Mouse (Mus musculus): ENCODE data around the gene Klhl18. TPM values are rescaled to one million over a fixed set of nuclear protein-coding genes. Genes with fewer than 3 reads are reported as not detected.

The Klhl18 gene
- total and polyA plus RNA-seq, 3 experiments = 3.8 to 6.9 TPM; not detected in 1

DNA sequence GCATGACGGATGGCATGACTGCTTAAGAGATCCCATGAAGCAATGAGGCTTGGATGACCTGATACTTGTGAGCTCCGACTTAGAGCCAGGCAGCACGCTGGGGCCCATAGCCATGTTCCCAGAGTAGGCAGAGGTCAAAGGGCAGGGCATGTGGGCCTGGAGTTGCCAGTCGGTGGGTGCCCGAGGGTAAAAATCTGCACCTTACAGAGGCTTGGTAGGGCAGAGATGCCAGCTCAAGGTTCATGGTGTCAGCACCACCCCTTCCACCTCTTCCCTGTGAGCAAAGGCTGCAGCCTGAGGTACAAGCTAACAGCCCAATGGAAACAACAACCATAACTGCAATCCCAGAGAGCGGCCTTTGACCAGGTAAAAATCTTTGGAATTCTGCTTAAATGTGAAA is 11.2 kb downstream of the Klhl18 start:
- H3K4me1 ChIP-seq (ENCODE audit: control insufficient read depth in 1 of 2, insufficient read depth in 2 of 2, low read length in 2 of 2) = peaks cover 7 to 22% of the 10 kb centered on the region in 2 experiments
- no peaks in the 10 kb centered on the region for H3K27me3 ChIP-seq (ENCODE audit: control insufficient read depth in 1 of 2, insufficient read depth in 2 of 2, low read length in 2 of 2)
- no peaks in the 10 kb centered on the region for H3K79me2 ChIP-seq (ENCODE audit: control insufficient read depth, insufficient read depth, low read length, poor library complexity)
- H3K9ac ChIP-seq (ENCODE audit: control insufficient read depth, low read depth, low read length, poor library complexity, severe bottlenecking) = no peak overlapping the region
- peaks cover 0 to 13% of the 10 kb centered on the region in 2 experiments; a peak in 2 of 4 replicates for H3K36me3 ChIP-seq (ENCODE audit: control insufficient read depth in 1 of 2, insufficient read depth in 2 of 2, low read length in 2 of 2)
- TF ChIP-seq MYB (IDR thresholded peaks at IDR 0.05; ENCODE audit: low read depth, low read length) = no peak
- TF ChIP-seq USF2 (IDR thresholded peaks at IDR 0.05; ENCODE audit: borderline replicate concordance in 1 of 2, insufficient read depth in 1 of 2, low read depth in 1 of 2, low read length in 2 of 2) = no peak
- TF ChIP-seq BHLHE40 (IDR thresholded peaks at IDR 0.05; ENCODE audit: borderline replicate concordance, low read depth, low read length) = no peak
- TF ChIP-seq MXI1 (IDR thresholded peaks at IDR 0.05; ENCODE audit: low read depth, low read length) = no peak
- no peak for TF ChIP-seq ZNF384 (IDR thresholded peaks at IDR 0.05; ENCODE audit: low read depth, low read length)
- no peak for TF ChIP-seq TCF12 (IDR thresholded peaks at IDR 0.05; ENCODE audit: low read depth, low read length)
- TF ChIP-seq GATA1 (IDR thresholded peaks at IDR 0.05; ENCODE audit: low read depth, low read length) = no peak
- H3K4me3 ChIP-seq (ENCODE audit: control insufficient read depth in 1 of 2, insufficient read depth in 1 of 2, low read depth in 2 of 2, low read length in 2 of 2) = no peak overlapping the region
- DNase-seq (ENCODE audit: low read depth, low spot score) = no peak
- no peaks in the 10 kb centered on the region for H3K9me3 ChIP-seq (replicated peaks; ENCODE audit: insufficient read depth, low read length)
- no peak overlapping the region for H3K27ac ChIP-seq (ENCODE audit: control insufficient read depth, low read depth, low read length)

DNA sequence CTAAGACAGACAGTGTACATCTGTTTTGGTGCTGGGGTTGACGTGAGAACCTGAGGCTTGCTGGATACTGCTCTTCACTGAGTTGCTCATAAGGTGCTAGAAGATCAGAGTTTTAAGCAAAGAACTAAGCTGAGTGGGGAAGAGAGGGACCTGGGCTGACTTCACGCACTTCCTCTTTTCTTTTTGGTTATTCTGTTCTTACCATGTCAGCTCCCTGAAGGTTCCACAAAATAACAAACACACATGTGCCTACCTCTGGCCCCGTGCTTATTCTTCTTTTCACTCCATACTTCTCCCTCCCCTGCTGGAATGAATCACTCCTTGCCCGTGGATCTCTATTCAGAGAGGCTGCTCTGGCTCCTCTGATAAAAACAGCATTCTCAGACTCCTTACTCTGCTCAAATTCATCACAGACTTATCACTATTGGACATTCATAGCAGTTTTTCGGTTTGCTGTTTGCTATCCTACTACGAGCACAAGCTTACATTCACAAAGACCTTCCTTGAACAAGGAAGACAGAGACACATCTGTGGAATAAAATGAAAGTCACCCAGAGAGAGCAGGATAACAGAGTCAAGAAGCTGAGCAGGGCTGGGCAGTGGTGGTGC is 12.4 kb downstream of the Klhl18 start:
- TF ChIP-seq TBP (IDR thresholded peaks at IDR 0.05; ENCODE audit: low read depth, low read length) = 0 out of 2 replicates have a peak, but pooled peaks have one; percentile 47
- no peak for TF ChIP-seq GABPA (IDR thresholded peaks at IDR 0.05; ENCODE audit: low read depth, low read length)
- peak; percentile 11; the same call in 1 of the 2 replicates for TF ChIP-seq ETS1 (IDR thresholded peaks at IDR 0.05; ENCODE audit: low read depth, low read length)
- TF ChIP-seq ZKSCAN1 (IDR thresholded peaks at IDR 0.05; ENCODE audit: low read depth, low read length) = peak; percentile 81
- peak; percentile 59; the same call in 1 of the 2 replicates for TF ChIP-seq SIN3A (IDR thresholded peaks at IDR 0.05; ENCODE audit: low read length)
- peak; percentile 14; the same call in 1 of the 2 replicates for TF ChIP-seq RCOR1 (IDR thresholded peaks at IDR 0.05; ENCODE audit: low read depth, low read length)
- TF ChIP-seq JUND (IDR thresholded peaks at IDR 0.05; ENCODE audit: low read depth, low read length) = no peak
- TF ChIP-seq MAX (IDR thresholded peaks at IDR 0.05; ENCODE audit: low read length) = 0 out of 2 replicates have a peak, but pooled peaks have one; percentile 37
- TF ChIP-seq GATA1 (IDR thresholded peaks at IDR 0.05; ENCODE audit: low read depth, low read length) = peak; percentile 62
- TF ChIP-seq TAL1 (IDR thresholded peaks at IDR 0.05; ENCODE audit: low read length) = peak; percentile 40; the same call in 1 of the 2 replicates
- TF ChIP-seq EP300 (IDR thresholded peaks at IDR 0.05; ENCODE audit: low read depth in 1 of 2, low read length in 2 of 2) = peak; percentile 41 to 53; a peak in 3 of 4 replicates
- peak; percentile 62 for TF ChIP-seq MXI1 (IDR thresholded peaks at IDR 0.05; ENCODE audit: low read depth, low read length)
- TF ChIP-seq E2F4 (IDR thresholded peaks at IDR 0.05; ENCODE audit: borderline replicate concordance, low read depth, low read length) = no peak
- TF ChIP-seq KAT2A (conservative IDR thresholded peaks at IDR 0.05; ENCODE audit: low read depth, low read length) = no peak
- peaks cover 0 to 19% of the 10 kb centered on the region in 2 experiments; a peak in 2 of 4 replicates for H3K36me3 ChIP-seq (ENCODE audit: control insufficient read depth in 1 of 2, insufficient read depth in 2 of 2, low read length in 2 of 2)
- H3K4me1 ChIP-seq (ENCODE audit: control insufficient read depth in 1 of 2, insufficient read depth in 2 of 2, low read length in 2 of 2) = peaks cover 13 to 29% of the 10 kb centered on the region in 2 experiments
- peak overlapping the region; percentile 63 for H3K27ac ChIP-seq (ENCODE audit: control insufficient read depth, low read depth, low read length)
- H3K79me2 ChIP-seq (ENCODE audit: control insufficient read depth, insufficient read depth, low read length, poor library complexity) = no peaks in the 10 kb centered on the region
- H3K4me3 ChIP-seq (ENCODE audit: control insufficient read depth in 1 of 2, insufficient read depth in 1 of 2, low read depth in 2 of 2, low read length in 2 of 2) = peak overlapping the region; percentile 2 to 9; a peak in 2 of 4 replicates
- DNase-seq (ENCODE audit: low read depth, low spot score) = peak; percentile 85
- H3K27me3 ChIP-seq (ENCODE audit: control insufficient read depth in 1 of 2, insufficient read depth in 2 of 2, low read length in 2 of 2) = no peaks in the 10 kb centered on the region
- H3K9ac ChIP-seq (ENCODE audit: control insufficient read depth, low read depth, low read length, poor library complexity, severe bottlenecking) = peak overlapping the region; percentile 26
- H3K9me3 ChIP-seq (replicated peaks; ENCODE audit: insufficient read depth, low read length) = no peaks in the 10 kb centered on the region

Measured in MEL (cell line).